Mouse (Mus musculus) frontal cortex, postnatal 10 days (tissue): ENCODE results near the gene Cd96.

Experiments
- DNase-seq, 2 experiments: peaks; one replicate each; pipeline ENCODE4 v3.0.0; 2022; ENCODE audit warnings: low spot score in 2 of 2, mixed read lengths in 1 of 2

Cd96 gene

DNA sequence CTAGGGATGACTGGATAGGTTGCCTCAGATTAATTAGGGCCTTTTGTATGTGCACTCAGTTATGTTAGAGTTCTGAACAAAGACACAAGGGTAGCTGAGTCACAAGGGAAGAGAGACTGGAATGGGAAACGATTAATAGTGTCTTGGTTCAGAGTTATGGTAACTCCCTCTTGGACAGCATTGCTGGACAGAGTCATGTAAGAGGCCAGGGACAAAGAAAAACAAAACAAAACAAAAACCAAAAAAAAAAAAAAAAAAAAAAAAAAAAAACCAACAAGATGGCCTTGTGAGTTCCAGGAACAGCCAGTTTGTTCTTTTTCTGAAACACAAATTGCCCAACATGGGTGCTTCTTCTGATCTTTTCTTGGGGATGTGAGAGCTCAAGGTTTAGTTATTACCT lies 133.8 kb downstream of the Cd96 start:
- no peak for DNase-seq
